Mouse (Mus musculus): ENCODE data around the gene Gm5244.
A peak's percentile ranks its signal among the peaks of the same experiment; 100 is the strongest.

Gene Gm5244

DNA sequence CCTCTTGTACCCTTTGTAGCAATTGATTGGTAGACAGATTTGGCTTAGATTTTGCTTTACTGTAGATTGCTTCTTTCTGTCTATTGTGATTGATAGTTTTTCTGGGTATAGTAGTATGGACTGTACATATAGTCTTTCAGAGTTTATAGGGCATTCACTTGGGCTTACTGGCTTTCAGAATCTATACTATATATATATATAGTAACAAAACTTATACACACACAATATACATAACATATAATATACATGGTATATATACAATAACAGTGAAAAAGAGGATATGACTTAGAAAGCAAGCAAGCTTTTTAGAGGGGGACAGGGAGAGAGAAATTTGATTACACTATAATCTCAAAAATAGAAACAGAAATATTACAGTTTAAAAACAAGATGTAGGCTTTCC is at the start of gene Gm5244:
Gm5244 (plus strand) TSS at position 301 of the 400 bp plus-strand sequence.
- DNase-seq (ENCODE audit: low read depth, low spot score), result no peak

DNA sequence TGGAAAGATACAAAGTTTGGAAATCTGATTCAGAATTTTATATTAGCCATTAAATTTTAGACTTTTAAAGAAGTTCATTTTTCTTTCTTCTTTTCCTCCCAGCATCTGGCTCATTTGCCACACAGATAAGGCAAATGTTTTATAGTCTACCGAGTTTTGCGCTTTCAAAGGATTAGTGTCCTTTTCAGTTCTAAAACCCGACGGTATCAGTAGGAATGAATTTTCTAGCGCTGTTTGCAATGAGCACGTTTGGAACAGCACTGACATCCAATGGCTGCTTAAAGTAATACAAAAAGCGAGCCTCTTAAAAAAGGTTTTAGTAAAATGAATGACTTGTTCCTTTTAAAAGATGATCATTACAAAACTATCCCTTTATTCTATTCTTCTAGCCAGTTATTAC is 49.4 kb upstream of the Gm5244 start:
- DNase-seq (ENCODE audit: low read depth, low spot score), result peak; percentile 26

DNA sequence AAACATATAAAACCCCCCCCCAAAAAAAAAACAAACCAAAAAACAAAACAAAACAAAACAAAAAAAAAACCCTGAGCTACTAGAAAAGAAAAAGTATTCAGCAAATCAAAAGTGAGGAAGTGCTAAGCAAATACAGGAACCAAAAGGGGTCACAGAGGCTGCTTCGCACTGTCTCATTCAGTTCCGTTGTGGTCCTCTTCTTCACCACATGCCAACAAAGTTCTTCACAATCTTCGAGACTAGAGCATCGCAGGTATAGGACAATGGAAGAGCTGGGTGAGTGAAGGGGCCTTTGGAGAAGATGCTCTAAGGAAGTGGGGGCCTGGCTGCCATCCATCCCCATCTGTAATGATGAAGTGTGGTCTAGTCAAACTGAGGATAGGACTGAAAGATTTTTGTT is 48.1 kb upstream of the Gm5244 start:
- peak; percentile 16 for DNase-seq (ENCODE audit: low read depth, low spot score)

DNA sequence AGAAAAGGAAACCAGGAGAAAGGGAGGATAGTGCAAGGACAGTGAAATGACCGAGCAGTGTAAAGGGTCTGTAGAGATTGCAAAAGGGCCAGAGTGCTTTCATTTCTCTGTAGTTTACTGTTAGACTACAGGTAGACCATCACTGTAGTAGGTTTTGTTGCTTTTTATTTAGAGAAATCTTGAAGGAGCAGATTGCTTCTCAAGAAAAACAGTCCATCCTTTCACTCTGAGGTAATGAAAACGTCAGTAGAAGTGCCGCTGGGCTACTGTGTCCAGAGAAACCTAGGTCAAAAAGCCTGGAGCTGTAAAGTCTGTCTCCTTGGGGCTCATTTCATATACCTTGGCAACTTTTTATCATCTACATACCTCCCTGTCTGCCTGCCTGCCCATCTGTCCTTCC is 47.4 kb upstream of the Gm5244 start:
- no peak for DNase-seq (ENCODE audit: low read depth, low spot score)

DNA sequence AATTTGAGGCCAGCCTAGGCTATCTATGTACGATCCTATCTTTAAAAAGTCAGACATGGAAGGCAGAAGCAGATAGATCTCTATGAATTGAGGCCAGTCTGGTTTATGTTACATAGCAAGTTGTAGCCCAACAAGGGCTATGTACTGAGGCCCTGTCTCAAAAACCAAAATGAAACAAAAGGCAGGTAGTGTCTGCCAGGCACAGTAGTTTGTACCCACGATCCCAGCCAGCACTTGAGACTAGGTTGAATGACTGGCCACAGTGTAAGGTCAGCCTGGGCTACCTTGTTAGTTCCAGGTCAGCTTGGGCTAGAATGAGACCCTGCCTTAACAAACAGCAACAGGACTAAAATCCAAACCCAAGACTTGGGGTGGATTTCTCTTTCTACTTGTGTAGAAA is 45.9 kb upstream of the Gm5244 start:
- DNase-seq (ENCODE audit: low read depth, low spot score), result no peak

DNA sequence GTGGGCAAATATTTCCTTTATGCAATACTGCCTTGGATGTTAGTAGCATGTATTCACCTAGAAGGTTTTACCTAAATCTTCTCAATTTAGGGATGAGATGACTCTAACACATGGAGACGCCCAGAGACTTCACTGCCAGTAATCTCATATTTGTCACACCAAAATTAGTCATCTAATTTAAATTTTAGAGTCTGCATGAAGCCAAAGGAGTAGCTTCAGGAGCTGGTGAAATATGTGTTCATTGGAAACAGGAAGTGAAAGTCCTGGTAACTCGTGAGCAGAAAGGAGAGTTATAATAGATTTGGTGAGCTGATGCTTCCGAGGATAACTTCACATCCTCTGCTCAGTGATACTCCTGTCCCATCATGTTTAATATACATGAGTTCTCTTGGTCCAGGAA is 45.4 kb upstream of the Gm5244 start:
- DNase-seq (ENCODE audit: low read depth, low spot score), result no peak

DNA sequence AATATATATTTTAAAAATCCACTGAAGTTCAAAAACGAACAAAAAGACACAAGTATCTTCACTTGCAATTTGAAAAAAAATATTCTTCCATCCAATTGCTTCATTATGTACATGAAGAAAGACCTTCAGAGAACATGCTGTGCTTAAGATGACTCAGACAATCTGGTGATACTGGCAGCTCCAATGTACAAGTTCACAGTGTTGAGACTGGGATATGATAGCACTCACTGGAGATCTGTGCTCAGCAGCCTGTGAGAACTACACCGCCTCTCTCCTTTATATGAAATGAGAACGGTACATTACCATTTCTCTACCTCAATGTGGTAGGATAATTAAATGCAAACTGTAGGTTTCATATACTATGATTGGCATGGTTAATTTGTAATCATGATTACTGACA is 43.7 kb upstream of the Gm5244 start:
- no peak for DNase-seq (ENCODE audit: low read depth, low spot score)

DNA sequence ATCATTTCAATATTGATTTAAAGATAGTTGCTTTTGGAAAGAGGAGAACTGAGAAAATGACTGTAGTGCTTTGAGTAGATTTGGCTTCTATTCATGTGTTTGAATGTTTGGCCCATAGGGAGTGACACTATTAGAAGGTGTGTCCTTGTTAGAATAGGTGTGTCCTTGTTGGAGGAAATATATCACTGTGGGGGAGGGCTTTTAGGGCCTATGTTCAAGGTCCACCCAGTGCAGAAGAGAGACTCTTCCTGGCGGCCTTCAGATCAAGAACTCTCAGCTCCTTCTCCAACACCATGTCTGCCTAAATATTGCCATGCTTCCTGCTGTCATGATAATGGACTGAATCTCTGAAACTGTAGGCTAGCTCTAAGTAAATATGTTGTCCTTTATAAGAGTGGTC is 42.2 kb upstream of the Gm5244 start:
- DNase-seq (ENCODE audit: low read depth, low spot score), result no peak

DNA sequence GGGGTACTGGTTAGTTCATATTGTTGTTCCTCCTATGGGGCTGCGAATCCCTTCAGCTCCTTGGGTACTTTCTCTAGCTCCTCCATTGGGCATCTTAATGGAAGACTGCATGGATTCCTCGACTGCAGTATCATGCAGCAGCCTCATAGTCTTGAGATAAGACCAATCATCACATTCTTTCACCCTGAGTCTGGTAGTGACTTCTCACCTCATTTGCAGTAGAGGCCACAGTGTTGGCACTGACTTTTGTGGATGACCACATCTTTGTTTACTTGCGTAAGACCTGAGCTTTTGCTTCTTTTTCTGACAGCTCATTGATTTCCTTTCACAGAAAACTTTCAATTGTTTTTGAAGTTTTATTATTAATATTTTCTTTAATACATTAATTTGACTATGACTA is 40.8 kb upstream of the Gm5244 start:
- no peak for DNase-seq (ENCODE audit: low read depth, low spot score)

DNA sequence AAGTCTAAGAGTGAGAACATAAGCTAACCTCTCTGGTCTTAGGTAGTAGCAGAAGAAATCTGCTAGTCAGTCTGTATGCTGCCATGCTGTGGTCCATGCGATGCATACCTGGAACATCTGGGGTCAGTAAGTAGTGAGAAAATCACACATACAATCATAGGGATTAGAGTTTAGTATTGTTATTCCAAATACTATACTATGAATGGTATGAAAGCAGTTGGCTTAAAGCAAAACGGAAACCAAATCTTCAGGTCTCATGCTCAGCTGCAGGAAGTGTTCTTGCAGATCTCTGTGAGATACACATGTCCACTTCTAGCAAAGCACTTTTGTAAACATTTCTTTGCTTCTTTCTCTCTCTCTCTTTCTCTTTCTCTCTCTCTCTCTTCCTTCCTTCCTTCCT is 40.3 kb upstream of the Gm5244 start:
- DNase-seq (ENCODE audit: low read depth, low spot score), result no peak

DNA sequence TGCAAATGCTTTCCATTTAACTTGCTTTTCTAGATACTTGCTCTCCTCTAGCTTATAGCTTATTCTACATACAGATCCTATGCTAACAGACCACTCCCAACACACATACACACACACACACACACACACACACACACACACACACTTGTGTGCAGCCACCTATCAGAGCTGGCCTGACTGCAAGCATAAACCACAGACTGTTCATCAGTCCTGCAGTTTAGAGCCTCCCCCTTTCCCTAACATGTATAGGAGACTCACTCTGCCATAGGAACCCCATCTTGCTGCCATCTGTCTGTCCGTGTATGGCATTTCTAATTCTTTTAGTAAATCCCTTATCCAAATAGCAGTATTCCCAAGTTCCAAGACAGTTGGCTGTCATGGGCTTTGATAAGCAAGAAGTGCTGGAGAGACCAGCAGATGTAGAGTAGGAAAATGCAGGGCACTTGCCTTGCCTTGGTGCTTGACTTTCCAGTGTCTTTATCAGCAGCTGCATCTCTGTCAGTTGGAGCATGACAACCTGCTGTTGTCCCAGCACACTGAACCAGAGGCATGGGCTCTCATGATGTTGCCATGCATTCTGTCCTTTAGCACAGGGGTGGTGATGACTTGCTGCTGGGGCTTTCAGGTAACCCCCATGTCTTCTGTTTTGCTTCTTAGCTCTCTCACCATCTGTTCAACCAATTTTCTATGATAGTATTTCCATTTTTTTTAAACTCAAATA is 33.7 kb upstream of the Gm5244 start:
- no peak for DNase-seq (ENCODE audit: low read depth, low spot score)

DNA sequence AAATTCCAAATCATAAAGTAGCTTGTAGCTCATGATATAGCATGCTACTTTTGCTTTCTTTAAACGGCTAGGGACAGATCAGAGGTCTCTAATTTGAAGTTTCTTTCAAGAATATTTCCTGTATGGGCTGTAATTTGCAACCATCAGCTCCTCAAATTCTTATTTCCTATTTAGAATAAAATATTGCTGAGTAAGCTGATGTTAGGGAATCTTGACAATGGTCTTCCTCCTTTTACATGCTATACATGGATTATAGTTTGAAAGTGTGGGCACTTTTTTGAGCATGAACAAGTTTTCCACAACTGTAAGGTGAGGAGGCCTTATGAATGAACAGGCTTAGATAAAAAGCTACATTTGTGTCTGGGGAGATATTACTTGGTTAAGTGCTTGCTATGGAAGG is 32.6 kb upstream of the Gm5244 start:
- DNase-seq (ENCODE audit: low read depth, low spot score), result no peak

DNA sequence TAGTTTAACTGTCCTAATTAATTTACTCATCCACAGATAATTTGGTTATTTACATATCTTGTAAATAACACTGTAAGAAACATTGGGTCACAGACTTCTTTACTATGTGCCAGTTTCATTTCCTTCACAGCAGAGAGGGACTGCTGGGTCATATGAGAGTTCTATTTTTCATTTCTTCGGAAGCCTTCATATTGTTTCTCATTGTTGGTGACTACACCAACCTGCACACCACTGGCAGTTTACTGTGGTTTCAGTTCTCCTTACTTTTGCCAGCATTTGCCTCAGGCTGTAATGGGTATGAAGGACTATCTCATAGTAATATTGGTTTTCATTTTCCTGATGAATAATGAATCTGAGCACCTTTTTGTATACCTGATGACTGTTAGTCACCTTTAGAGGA is 28.0 kb upstream of the Gm5244 start:
- no peak for DNase-seq (ENCODE audit: low read depth, low spot score)

DNA sequence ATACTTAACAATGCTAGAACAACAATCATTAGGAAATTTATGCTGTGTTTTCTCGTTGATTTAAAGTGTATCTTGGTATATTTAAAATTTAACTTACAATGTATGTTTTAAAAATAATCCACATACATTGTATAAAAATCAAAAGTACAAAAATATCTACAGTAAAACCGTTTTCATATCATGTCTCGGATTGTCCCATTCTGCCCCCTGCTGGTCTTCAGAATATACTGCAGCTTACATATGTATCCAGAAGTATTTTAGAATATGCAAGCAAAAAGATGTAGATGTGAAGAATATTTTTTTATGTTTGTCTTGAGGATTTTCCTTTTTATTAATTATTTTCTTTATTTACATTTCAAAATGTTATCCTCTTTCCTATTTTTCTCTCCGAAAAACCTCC is 26.1 kb upstream of the Gm5244 start:
- DNase-seq (ENCODE audit: low read depth, low spot score), result no peak

DNA sequence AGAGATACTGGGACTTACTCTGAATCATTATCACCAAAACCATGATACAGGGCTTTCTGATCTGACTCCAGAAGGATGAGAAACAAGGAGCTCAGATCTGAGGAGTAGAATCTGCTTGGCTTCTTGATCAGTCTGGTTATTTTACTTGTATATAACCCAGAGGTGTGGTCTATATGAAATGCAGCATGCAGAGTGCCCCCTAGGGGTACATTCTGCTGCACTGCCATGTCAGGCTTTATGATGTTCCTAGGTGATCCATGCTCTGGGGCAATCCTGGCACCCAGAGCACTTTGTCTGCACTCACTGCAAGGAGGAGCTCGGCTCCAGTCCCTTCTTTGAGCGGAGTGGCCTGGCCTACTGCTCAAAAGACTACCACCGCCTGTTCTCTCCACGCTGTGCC is 21.9 kb upstream of the Gm5244 start:
- DNase-seq (ENCODE audit: low read depth, low spot score), result no peak

DNA sequence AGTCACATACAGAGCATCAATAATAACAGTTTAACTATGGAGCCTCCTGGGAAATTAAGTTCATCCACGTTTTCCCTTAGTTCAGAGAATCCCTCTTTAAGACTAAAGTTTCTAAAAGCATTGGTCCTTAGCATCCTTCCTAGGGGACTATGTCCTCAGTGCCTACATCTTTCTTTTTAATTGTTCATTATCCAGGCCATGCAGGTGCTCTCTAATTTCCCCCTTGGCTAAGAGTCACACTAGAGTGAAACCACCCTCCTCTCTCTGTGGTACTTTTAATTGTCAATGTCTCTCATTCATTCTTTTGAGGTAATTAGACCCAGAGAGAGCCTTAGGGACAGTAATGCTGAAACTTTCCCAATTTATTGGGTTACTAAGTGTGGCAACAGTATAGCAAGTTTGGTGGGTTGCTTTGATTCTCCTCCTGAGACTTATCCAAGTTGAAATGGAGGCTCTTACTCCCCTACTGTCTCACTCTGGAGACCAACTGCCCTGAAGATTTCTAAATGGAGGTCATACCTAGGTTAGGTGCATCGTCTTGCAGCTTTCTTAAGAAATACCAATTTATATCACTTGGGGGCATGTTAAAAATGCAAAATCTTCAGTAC is 15.6 kb upstream of the Gm5244 start:
- no peak for DNase-seq (ENCODE audit: low read depth, low spot score)

DNA sequence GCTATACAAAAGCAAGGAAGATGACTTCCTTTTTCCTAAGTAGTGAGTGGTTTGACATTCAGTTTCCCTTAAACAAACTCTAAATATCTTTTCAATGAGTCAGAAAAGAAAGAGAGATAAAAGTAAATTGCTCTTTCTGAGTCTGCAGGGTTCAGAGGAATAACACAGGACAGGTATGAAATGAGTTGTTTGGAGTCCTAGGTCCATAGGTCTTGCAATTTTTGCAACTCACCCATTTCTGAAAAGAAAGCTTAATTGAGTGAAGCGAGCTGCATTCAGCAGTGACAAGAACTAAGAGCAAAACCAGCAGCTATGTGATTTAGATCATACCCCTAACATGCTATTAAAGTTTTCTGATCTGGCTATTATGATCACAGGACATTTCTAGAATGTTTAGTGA is 14.9 kb upstream of the Gm5244 start:
- DNase-seq (ENCODE audit: low read depth, low spot score), result no peak

DNA sequence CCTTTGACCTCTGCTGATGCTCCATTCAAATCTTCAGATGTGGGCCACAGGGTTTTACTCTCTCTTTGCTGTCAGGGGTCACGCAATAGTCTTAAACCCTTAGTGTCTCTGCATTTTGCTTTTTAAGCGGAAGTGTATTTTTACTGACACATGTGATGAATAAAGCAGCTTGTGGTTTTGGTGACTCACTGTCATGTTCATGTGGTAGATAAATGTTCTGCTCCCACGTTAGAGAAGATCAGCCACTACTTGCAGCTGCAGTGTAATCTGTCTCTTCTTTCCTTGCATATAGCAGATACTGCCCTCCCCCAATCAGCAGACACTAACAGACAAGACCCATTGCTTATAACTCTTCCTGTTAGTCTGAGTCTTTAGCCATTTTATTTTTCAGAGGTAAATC is 12.9 kb upstream of the Gm5244 start:
- DNase-seq (ENCODE audit: low read depth, low spot score), result peak; percentile 32

DNA sequence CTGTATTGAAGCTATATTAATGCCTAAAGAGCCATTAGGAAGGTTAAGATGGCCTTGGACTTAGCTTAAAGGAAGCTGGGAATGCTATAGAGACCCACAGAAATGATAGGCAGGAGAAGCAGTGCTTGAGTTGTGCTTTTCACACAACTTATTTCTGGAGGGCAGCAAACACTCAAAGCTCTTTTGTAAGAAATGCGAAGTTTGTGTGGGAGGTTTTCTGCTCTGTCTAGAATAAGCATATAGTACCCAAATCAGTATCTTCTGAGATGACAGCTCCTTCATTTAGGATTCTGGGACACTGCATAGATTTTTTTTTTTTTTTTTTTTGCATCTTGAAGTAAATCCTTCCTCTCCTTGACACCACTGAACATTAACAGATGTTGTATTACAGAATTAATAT is 8.0 kb upstream of the Gm5244 start:
- DNase-seq (ENCODE audit: low read depth, low spot score), result no peak

DNA sequence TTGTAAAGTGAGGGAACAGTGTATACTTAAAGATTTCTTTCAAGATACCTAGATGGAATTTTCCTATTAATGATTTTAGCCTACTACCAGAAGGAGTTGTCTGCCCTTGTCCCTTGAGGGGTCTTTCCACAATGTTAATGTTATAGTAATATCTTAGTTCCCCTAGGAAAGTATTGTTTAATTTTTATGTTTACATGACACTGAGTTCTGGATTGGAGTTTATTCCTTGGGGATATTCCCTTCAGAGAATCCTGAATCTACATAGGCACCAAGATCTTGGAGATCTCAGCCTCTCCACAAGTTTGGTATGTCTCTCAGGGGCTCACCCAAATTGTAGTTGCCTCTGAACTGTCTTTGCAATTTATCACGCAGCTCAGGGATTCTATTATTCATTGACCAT is 10.5 kb downstream of the Gm5244 start, which contains the start of gene Olfr1444:
Olfr1444 (plus strand) TSS at position 301 of the 400 bp plus-strand sequence.
- no peak for DNase-seq (ENCODE audit: low read depth, low spot score)

DNA sequence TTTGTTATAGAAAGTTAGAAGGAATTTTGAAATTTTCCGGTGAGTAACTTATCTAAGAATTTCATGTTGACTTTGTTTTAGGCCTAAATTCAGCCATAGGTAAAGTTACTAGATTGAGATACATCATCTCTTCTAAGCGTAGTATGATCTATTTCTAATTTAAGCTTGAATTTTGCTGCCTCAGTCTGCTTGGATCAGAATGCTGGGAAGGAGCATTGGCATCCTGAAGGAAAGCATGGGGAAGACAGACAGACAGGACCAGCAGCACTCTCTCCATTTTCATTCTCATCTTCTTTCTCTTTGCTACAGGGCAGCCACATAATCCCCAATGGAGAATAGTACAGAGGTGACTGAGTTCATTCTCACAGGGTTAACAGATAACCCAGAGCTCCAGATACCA is 37.1 kb downstream of the Gm5244 start, which contains the start of gene Olfr1445:
Olfr1445 (plus strand) TSS at position 301 of the 400 bp plus-strand sequence.
- no peak for DNase-seq (ENCODE audit: low read depth, low spot score)

DNA sequence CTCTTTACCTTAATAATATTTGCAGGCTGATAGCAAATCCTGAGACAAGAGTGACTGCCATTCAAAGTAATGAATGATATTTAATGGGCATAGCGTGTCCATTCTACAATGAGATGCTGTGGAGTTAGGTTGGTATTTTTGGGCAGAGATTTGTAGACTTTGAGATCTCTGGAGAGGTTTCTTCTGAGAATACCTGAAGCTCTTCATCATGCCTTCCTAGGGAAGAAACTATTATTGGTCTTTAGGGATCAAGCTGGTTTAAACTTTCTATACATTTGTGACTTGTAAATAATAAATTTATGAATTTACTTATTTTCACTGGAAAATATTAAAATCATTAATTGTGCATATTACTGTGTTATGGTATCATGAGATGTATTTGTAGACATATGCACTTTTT is 46.9 kb downstream of the Gm5244 start, which contains the start of gene Olfr1446:
Olfr1446 (minus strand) TSS at position 101 of the 400 bp plus-strand sequence.
- DNase-seq (ENCODE audit: low read depth, low spot score), result no peak

All from skeletal muscle tissue, adult 2 months (tissue).